Mouse (Mus musculus): ENCODE data around the gene Myh14. TPM values are rescaled to one million over a fixed set of nuclear protein-coding genes. Genes with fewer than 3 reads are reported as not detected.
A peak's percentile ranks its signal among the peaks of the same experiment; 100 is the strongest.

Myh14 gene
- polyA plus RNA-seq, 1 experiment from 2014 or later, result 1.8 TPM

DNA sequence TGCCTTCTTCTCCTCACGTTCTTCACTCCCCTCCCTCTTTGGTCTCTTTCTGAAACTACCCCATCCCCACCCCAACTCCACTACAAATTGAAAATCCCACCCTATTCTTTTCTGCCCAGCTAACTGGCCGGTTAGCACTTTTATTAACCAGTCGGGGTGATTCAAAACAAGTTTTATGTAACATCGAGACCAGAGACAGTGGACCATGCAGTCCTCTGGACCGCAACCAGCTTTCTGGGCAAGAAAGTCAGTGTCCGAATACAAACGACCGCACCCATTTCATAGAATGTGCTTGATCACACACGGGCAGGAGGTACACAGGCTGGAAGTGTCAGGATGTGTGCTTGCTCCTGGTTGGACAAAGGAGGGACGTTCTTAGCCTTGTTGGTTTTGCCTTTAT is 106.2 kb downstream of the Myh14 start:
- no peak overlapping the region for H3K4me3 ChIP-seq (ENCODE audit: low read length)
- H3K9ac ChIP-seq (ENCODE audit: low read depth, low read length), result no peak overlapping the region
- no peaks in the 10 kb centered on the region for H3K9me3 ChIP-seq (ENCODE audit: control insufficient read depth, low read length)
- WGBS, result 80% methylated on average over 10 of the region's 10 CpGs
- no peaks in the 10 kb centered on the region for H3K27me3 ChIP-seq (ENCODE audit: control insufficient read depth, insufficient read depth, low read length)
- no peaks in the 10 kb centered on the region for H3K4me1 ChIP-seq (ENCODE audit: control insufficient read depth, insufficient read depth, low read length)
- H3K27ac ChIP-seq (ENCODE audit: low read depth, low read length), result no peak overlapping the region
- no peak overlapping the region for H3K4me2 ChIP-seq (replicated peaks; ENCODE audit: low read depth, low read length)
- no peaks in the 10 kb centered on the region for H3K36me3 ChIP-seq (ENCODE audit: control insufficient read depth, insufficient read depth, low read length)
- no peak for ATAC-seq (ENCODE audit: low FRiP score, low TSS enrichment)

DNA sequence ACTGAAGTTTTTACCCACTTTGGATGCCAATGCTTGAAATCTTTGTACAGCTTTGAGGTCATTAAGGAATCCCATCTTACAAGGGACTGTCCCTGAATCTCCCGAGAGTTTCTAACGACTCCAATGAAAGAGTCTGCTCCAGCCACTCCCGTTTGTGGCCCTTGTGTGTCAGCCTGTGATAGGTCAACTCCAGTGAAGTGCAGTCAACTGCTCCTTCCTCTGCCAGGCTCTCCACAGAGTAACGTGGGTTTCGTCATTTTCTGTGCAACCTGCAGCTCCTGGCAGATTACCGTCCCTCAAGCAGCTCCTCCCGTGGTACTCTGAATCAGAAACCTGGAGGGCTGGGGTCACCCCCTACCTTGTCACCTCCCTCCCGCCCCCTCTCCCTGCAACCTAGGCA is 107.4 kb downstream of the Myh14 start:
- H3K36me3 ChIP-seq (ENCODE audit: control insufficient read depth, insufficient read depth, low read length), result no peaks in the 10 kb centered on the region
- no peak overlapping the region for H3K4me3 ChIP-seq (ENCODE audit: low read length)
- no peak overlapping the region for H3K27ac ChIP-seq (ENCODE audit: low read depth, low read length)
- H3K27me3 ChIP-seq (ENCODE audit: control insufficient read depth, insufficient read depth, low read length), result no peaks in the 10 kb centered on the region
- H3K9me3 ChIP-seq (ENCODE audit: control insufficient read depth, low read length), result no peaks in the 10 kb centered on the region
- H3K9ac ChIP-seq (ENCODE audit: low read depth, low read length), result no peak overlapping the region
- H3K4me2 ChIP-seq (replicated peaks; ENCODE audit: low read depth, low read length), result no peak overlapping the region
- 40% methylated on average over 8 of the region's 8 CpGs for WGBS
- no peak for ATAC-seq (ENCODE audit: low FRiP score, low TSS enrichment)
- no peaks in the 10 kb centered on the region for H3K4me1 ChIP-seq (ENCODE audit: control insufficient read depth, insufficient read depth, low read length)

DNA sequence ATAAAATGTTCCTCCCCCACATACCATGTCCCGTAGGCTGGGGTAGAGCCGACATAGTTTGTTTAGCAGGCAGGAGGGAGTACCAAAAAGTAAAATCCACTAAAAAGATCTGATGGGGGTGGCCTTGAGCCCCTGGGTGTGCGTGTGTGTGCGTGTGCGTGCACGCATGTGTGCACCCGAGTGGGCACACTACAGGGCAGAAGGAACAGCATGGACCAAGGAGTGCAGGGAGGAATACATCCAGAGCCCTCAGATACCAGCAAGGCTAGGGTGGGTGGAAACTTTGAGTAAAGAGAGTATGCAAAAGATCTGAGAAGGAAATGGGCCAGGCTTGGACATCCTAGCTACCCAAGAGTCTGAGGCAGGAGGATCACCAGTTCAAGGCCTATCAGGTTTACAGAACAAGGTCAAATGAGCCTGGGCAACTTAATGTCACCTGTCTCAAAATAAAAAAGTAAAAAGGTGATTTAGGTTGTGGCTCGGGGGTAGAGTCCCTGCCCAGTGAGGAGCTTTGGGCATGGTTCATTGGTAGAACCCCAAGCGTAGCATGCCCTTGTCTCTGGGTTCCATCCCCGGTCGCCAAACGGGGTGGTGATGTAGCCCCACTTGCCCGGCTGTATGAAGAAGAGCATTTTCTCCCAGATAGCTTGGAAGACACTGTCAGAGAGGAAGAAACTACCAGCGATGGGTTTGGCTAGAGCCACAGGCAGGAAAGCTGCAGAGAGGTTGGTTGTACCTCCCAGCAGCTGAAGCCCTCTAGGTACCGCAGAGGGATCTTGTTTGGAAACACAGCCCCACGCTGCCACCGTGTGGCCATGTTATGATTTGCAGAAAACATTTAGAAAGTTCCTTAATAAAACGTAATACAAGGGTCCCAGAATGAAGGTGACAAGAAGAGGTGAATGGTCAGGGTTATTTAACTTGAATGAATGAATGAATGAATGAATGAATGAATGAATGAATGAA is 109.9 kb downstream of the Myh14 start:
- no peak overlapping the region for H3K27ac ChIP-seq (ENCODE audit: low read depth, low read length)
- 48% methylated on average over 18 of the region's 18 CpGs for WGBS
- peak; percentile 72 for ATAC-seq (ENCODE audit: low FRiP score, low TSS enrichment)
- H3K9me3 ChIP-seq (ENCODE audit: control insufficient read depth, low read length), result no peaks in the 10 kb centered on the region
- no peaks in the 10 kb centered on the region for H3K36me3 ChIP-seq (ENCODE audit: control insufficient read depth, insufficient read depth, low read length)
- H3K4me1 ChIP-seq (ENCODE audit: control insufficient read depth, insufficient read depth, low read length), result no peaks in the 10 kb centered on the region
- no peak overlapping the region for H3K4me3 ChIP-seq (ENCODE audit: low read length)
- H3K27me3 ChIP-seq (ENCODE audit: control insufficient read depth, insufficient read depth, low read length), result no peaks in the 10 kb centered on the region
- H3K4me2 ChIP-seq (replicated peaks; ENCODE audit: low read depth, low read length), result no peak overlapping the region
- no peak overlapping the region for H3K9ac ChIP-seq (ENCODE audit: low read depth, low read length)

DNA sequence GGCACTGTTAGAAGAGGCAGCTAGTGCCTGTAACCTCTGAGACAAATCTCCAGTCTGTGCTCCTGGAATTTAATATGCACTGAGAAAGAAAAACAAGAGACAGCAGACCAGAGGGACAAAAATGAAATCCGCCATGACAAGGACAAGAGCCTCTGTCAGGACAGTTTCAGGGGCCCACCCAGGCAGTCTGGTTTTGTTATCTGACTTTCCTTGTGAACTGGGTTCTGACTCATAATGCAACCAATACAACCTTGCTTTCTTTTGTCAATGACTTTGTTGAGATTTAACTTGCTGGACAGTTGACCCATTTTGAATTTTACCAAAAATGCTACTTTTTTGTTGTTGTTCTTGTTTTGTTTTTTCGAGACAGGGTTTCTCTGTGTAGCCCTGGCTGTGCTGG is 113.0 kb downstream of the Myh14 start:
- WGBS, result 58% methylated on average over 2 of the region's 2 CpGs
- Histone ChIP-seq H3K9me3 (ENCODE audit: control insufficient read depth, low read length) (no peaks in the 10 kb centered on the region), H3K9ac (ENCODE audit: low read depth, low read length) (no peak overlapping the region), H3K27ac (ENCODE audit: low read depth, low read length) (no peak overlapping the region), H3K4me1 (ENCODE audit: control insufficient read depth, insufficient read depth, low read length) (no peaks in the 10 kb centered on the region), H3K36me3 (ENCODE audit: control insufficient read depth, insufficient read depth, low read length) (no peaks in the 10 kb centered on the region), H3K4me2 (replicated peaks; ENCODE audit: low read depth, low read length) (no peak overlapping the region), H3K4me3 (ENCODE audit: low read length) (no peak overlapping the region), H3K27me3 (ENCODE audit: control insufficient read depth, insufficient read depth, low read length) (no peaks in the 10 kb centered on the region)
- ATAC-seq (ENCODE audit: low FRiP score, low TSS enrichment), result no peak

Other genes starting within 250 kb of the Myh14 start
- gene Lrrc4b, start 241.8 kb downstream of the Myh14 start, polyA plus RNA-seq (2014; fragmentation: Nextera tagmentation; extraction: Ambion mirVana), result 0.50 and 0.70 TPM in 2 replicates
- 0.88 and 1.6 TPM in 2 replicates for gene Aspdh, start 205.5 kb downstream of the Myh14 start, polyA plus RNA-seq (2014; fragmentation: Nextera tagmentation; extraction: Ambion mirVana)
- 64.9 and 78.9 TPM in 2 replicates for gene Josd2, start 202.9 kb downstream of the Myh14 start, polyA plus RNA-seq (2014; fragmentation: Nextera tagmentation; extraction: Ambion mirVana)
- 122 and 138 TPM in 2 replicates for gene Emc10, start 174.3 kb downstream of the Myh14 start, polyA plus RNA-seq (2014; fragmentation: Nextera tagmentation; extraction: Ambion mirVana)
- gene Fam71e1, start 174.3 kb downstream of the Myh14 start, polyA plus RNA-seq (2014; fragmentation: Nextera tagmentation; extraction: Ambion mirVana), result 13.2 and 16.6 TPM in 2 replicates
- 0.06 and 0.18 TPM in 2 replicates for gene Mybpc2, start 146.2 kb downstream of the Myh14 start, polyA plus RNA-seq (2014; fragmentation: Nextera tagmentation; extraction: Ambion mirVana)
- gene Spib, start 138.8 kb downstream of the Myh14 start, polyA plus RNA-seq (2014; fragmentation: Nextera tagmentation; extraction: Ambion mirVana), result not detected in 2 replicates
- 51.6 and 69.5 TPM in 2 replicates for gene Pold1, start 122.0 kb downstream of the Myh14 start, polyA plus RNA-seq (2014; fragmentation: Nextera tagmentation; extraction: Ambion mirVana)
- gene Nr1h2, start 116.9 kb downstream of the Myh14 start, polyA plus RNA-seq (2014; fragmentation: Nextera tagmentation; extraction: Ambion mirVana), result 69.1 and 69.8 TPM in 2 replicates
- gene Napsa, start 98.5 kb downstream of the Myh14 start, polyA plus RNA-seq (2014; fragmentation: Nextera tagmentation; extraction: Ambion mirVana), result 5.0 and 7.0 TPM in 2 replicates
- 0.18 and 0.26 TPM in 2 replicates for gene Kcnc3, start 80.2 kb downstream of the Myh14 start, polyA plus RNA-seq (2014; fragmentation: Nextera tagmentation; extraction: Ambion mirVana)
- gene Izumo2, start 37.9 kb upstream of the Myh14 start, polyA plus RNA-seq (2014; fragmentation: Nextera tagmentation; extraction: Ambion mirVana), result not detected in 2 replicates
- 35.2 and 43.4 TPM in 2 replicates for gene Vrk3, start 77.6 kb upstream of the Myh14 start, polyA plus RNA-seq (2014; fragmentation: Nextera tagmentation; extraction: Ambion mirVana)
- gene Zfp473, start 80.2 kb upstream of the Myh14 start, polyA plus RNA-seq (2014; fragmentation: Nextera tagmentation; extraction: Ambion mirVana), result 2.5 and 3.1 TPM in 2 replicates
- 59.5 and 61.9 TPM in 2 replicates for gene Nup62, start 145.2 kb upstream of the Myh14 start, polyA plus RNA-seq (2014; fragmentation: Nextera tagmentation; extraction: Ambion mirVana)
- gene Il4i1, start 145.5 kb upstream of the Myh14 start, polyA plus RNA-seq (2014; fragmentation: Nextera tagmentation; extraction: Ambion mirVana), result 1.7 and 2.0 TPM in 2 replicates
- gene Atf5, start 145.8 kb upstream of the Myh14 start, polyA plus RNA-seq (2014; fragmentation: Nextera tagmentation; extraction: Ambion mirVana), result 2.5 and 6.3 TPM in 2 replicates
- gene Akt1s1, start 178.1 kb upstream of the Myh14 start, polyA plus RNA-seq (2014; fragmentation: Nextera tagmentation; extraction: Ambion mirVana), result 51.4 and 86.5 TPM in 2 replicates
- gene Tbc1d17, start 178.2 kb upstream of the Myh14 start, polyA plus RNA-seq (2014; fragmentation: Nextera tagmentation; extraction: Ambion mirVana), result 57.0 and 65.3 TPM in 2 replicates
- 27.0 and 30.4 TPM in 2 replicates for gene Pnkp, start 186.3 kb upstream of the Myh14 start, polyA plus RNA-seq (2014; fragmentation: Nextera tagmentation; extraction: Ambion mirVana)
- 441 and 501 TPM in 2 replicates for gene Ptov1, start 198.9 kb upstream of the Myh14 start, polyA plus RNA-seq (2014; fragmentation: Nextera tagmentation; extraction: Ambion mirVana)
- gene Med25, start 221.9 kb upstream of the Myh14 start, polyA plus RNA-seq (2014; fragmentation: Nextera tagmentation; extraction: Ambion mirVana), result 80.0 and 86.3 TPM in 2 replicates
- gene Fuz, start 225.2 kb upstream of the Myh14 start, polyA plus RNA-seq (2014; fragmentation: Nextera tagmentation; extraction: Ambion mirVana), result 21.9 and 22.3 TPM in 2 replicates